Mouse (Mus musculus) cortical plate, adult 2 months (tissue): ENCODE data around the gene Gucd1.

Source experiments
- CTCF ChIP-seq: fragments of 200-500 bp; IDR thresholded peaks from 2 replicates; pipeline ENCODE4 v1.5.1; 2011; ENCODE audit warnings: mild to moderate bottlenecking, control low read depth, low read length; ENCODE audit not compliant: insufficient read depth; ENCODE audit errors: extremely low read depth
- POLR2A ChIP-seq: fragments of 200-500 bp; IDR thresholded peaks from 2 replicates; pipeline ENCODE4 v1.6.1; 2011; ENCODE audit warnings: mild to moderate bottlenecking, low read length, control low read depth; ENCODE audit not compliant: insufficient read depth; ENCODE audit errors: extremely low read depth

GRCm38 (mm10) chr10:75303324-75304048 is 214.3 kb downstream of the Gucd1 start:
- TF ChIP-seq CTCF (no peak), POLR2A (no peak)
